Mouse (Mus musculus) intestine, postnatal 0 days (tissue): ENCODE data around the gene Gm3159. TPM values are rescaled to one million over a fixed set of nuclear protein-coding genes. Genes with fewer than 3 reads are reported as not detected.
"Not testable (repeated sequence)": the region's sequence is repeated elsewhere in the genome, so short reads cannot be mapped to it uniquely, and the experiment has no call there.

Source experiments
- ATAC-seq: fragments of 200-750 bp; cut with Nextera tagmentation; 2 replicates; pipeline ENCODE4 v1.8.0; 2017; ENCODE audit warnings: mild to moderate bottlenecking, moderate TSS enrichment, moderate library complexity
- H3K27ac ChIP-seq: fragments of 300-500 bp; sonication (generic); 2 replicates; pipeline ENCODE4 v1.5.1; 2014; ENCODE audit warnings: mild to moderate bottlenecking, low read depth, low read length, moderate library complexity
- H3K27me3 ChIP-seq: fragments of 300-500 bp; sonication (generic); replicated peaks from 2 replicates; pipeline ENCODE4 v1.6.1; 2014; ENCODE audit warnings: low read length, mixed read lengths; ENCODE audit not compliant: control insufficient read depth, insufficient read depth
- H3K36me3 ChIP-seq: fragments of 300-500 bp; sonication (generic); 2 replicates; pipeline ENCODE4 v1.6.1; 2014; ENCODE audit warnings: mild to moderate bottlenecking, moderate library complexity; ENCODE audit not compliant: control insufficient read depth, insufficient read depth
- H3K4me1 ChIP-seq: fragments of 300-500 bp; sonication (generic); replicated peaks from 2 replicates; pipeline ENCODE4 v1.6.1; 2014; ENCODE audit warnings: antibody characterized with exemption, low read length, mixed read lengths; ENCODE audit not compliant: control insufficient read depth, insufficient read depth
- H3K4me2 ChIP-seq: fragments of 300-500 bp; sonication (generic); replicated peaks from 2 replicates; pipeline ENCODE4 v1.6.1; 2014; ENCODE audit warnings: low read depth, mild to moderate bottlenecking, moderate library complexity
- H3K4me3 ChIP-seq: fragments of 300-500 bp; sonication (generic); 2 replicates; pipeline ENCODE4 v1.5.1; 2014; ENCODE audit warnings: low read depth, low read length
- H3K9ac ChIP-seq: fragments of 300-500 bp; sonication (generic); 2 replicates; pipeline ENCODE4 v1.6.1; 2014; ENCODE audit warnings: mild to moderate bottlenecking, low read depth, low read length
- H3K9me3 ChIP-seq: fragments of 300-500 bp; sonication (generic); 2 replicates; pipeline ENCODE4 v1.6.1; 2016; ENCODE audit warnings: mixed run types; ENCODE audit not compliant: control insufficient read depth
- WGBS: fragments of 180-500 bp; shearing (Covaris S2); extraction: QIAGEN DNeasy Blood & Tissue Kit; methylation state at CpG from one replicate; pipeline ENCODE4 v1.1.7; 2014; 5-methylcytosine and 5-hydroxymethylcytosine counted together
- polyA plus RNA-seq: library from polyadenylated mRNA; unstranded; fragments of >200 nt; fragmentation: Nextera tagmentation; extraction: Ambion mirVana; gene quantifications from 2 replicates; pipeline ENCODE4 v1.2.1, GENCODE M21; 2015

Gm3159 gene
- polyA plus RNA-seq, 1 experiment from 2014 or later, result not detected

GRCm38 (mm10) chr14:4403840-4404239 is 6.5 kb downstream of the Gm3159 start:
- not testable (repeated sequence) for H3K27me3 ChIP-seq, H3K36me3 ChIP-seq, H3K4me2 ChIP-seq, H3K27ac ChIP-seq, H3K9ac ChIP-seq, H3K9me3 ChIP-seq, H3K4me3 ChIP-seq, ATAC-seq, H3K4me1 ChIP-seq

DNA sequence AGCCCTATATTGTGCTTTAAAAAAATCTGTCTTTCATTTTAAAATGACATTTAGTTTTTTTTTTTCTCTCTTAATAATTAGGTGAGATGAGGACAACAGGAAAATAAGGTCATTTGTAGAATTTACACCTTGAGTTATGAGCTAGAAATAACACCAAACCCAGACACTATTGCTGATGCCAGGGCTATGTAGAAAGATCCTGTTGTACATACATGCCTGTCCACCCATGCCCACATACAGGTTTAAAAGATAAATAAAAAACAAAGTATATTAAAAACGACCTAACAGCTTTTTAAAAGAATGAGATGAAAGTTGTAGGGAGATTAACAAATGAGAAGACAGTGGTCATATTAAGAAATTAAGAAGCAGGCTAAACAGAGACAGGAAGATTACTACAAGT is 12.6 kb downstream of the Gm3159 start:
- 45% methylated on average over 1 of the region's 1 CpGs for WGBS
- not testable (repeated sequence) for H3K4me3 ChIP-seq, H3K27ac ChIP-seq, H3K9me3 ChIP-seq, H3K36me3 ChIP-seq, H3K4me2 ChIP-seq, ATAC-seq, H3K4me1 ChIP-seq, H3K27me3 ChIP-seq, H3K9ac ChIP-seq

DNA sequence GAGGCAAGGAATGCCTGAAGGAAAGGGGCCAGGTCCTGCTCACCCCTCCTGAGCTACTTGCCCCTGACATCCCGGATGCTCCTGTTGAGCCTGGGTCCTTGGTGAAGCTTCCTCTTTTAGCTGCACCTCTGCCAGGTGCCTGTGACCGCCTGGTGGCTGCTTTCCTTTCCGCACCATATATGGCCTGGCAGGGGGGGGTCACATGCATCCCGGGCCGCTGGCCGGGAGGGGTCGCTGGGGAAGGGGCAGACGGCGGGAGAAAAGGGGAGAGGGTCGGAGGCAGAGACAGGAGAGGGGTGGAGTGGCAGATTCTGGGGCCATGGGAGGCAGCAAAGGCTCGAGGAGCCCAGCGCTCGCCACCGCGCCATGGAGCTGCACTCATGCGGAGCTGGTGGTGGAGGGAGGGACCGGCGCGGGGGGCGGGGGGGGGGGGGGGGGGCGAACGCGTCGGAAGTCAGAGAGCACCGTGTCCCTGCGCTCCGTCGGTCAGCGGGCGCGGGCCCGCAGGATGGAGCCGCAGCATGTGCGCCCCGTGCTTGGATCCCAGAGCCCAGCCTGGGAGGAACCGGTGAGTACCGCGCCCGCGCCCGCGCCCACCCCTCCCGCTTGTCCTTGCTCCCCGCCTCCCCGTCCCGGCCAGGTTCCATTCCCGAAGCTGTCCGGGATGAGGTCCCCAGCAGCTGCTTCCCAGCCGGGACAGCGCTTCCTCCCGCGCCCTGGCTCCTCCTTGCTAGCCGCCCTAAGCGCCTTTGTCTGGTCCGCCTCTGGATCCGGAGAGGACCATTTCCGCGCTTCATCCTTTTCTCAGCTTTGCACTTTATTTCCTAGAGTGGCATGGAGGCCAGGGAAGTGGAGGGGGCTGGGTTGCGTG is 17.9 kb downstream of the Gm3159 start, which contains the start of gene Gm3164:
Gm3164 (plus strand) TSS at position 484 of the 871 bp plus-strand sequence.
- H3K4me2 ChIP-seq, result peak within 1 kb of the TSS; percentile 41
- WGBS, result 2% methylated on average over 30 of the region's 59 CpGs
- not testable (repeated sequence) for H3K9ac ChIP-seq, H3K9me3 ChIP-seq, H3K27me3 ChIP-seq, H3K27ac ChIP-seq, ATAC-seq, H3K36me3 ChIP-seq, H3K4me1 ChIP-seq, H3K4me3 ChIP-seq

DNA sequence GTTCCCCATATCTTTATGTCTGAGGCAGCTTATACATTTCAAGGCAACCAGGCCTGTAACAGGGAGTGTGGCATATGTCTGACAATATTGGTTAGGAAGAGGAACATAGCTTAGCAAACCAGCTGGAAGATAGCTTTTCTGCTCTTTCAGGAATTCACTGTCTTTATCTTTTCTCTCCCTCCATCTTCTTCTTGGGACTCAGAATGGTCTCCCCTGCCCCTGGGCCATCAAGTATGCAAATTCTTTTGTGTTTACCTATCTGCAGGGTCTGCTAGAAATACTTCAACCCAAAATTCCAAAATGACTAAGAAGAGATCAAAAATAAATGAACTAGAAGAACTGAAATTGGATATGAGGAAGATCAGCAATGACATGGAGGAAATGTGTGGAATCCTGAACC is 33.4 kb downstream of the Gm3159 start, which contains the start of gene Gm3173:
Gm3173 (plus strand) TSS at position 301 of the 400 bp plus-strand sequence.
- not testable (repeated sequence) for H3K27me3 ChIP-seq, H3K9ac ChIP-seq, H3K4me3 ChIP-seq, H3K4me2 ChIP-seq, H3K9me3 ChIP-seq, H3K4me1 ChIP-seq, H3K27ac ChIP-seq, ATAC-seq, H3K36me3 ChIP-seq

Other genes starting within 250 kb of the Gm3159 start
- gene Gm3127, start 232.5 kb upstream of the Gm3159 start, polyA plus RNA-seq, result not detected in 2 replicates
- gene Gm2974, start 214.9 kb upstream of the Gm3159 start, polyA plus RNA-seq, result 0.21 TPM in 1 of 2 replicates, not detected in the other
- gene Gm3138, start 147.9 kb upstream of the Gm3159 start, polyA plus RNA-seq, result not detected in 2 replicates
- gene Gm3149, start 80.2 kb upstream of the Gm3159 start, polyA plus RNA-seq, result not detected in 2 replicates
- gene 2610042L04Rik, start 62.8 kb upstream of the Gm3159 start, polyA plus RNA-seq, result not detected in 2 replicates
- gene Gm3164, start 17.9 kb downstream of the Gm3159 start, polyA plus RNA-seq, result 0.18 TPM in 1 of 2 replicates, not detected in the other
- not detected in 2 replicates for gene Gm3173, start 33.5 kb downstream of the Gm3159 start, polyA plus RNA-seq
- gene Gm3182, start 84.2 kb downstream of the Gm3159 start, polyA plus RNA-seq, result not detected in 2 replicates
- gene Gm3047, start 157.9 kb downstream of the Gm3159 start, polyA plus RNA-seq, result not detected in 2 replicates
- gene Gm8159, start 234.8 kb downstream of the Gm3159 start, polyA plus RNA-seq, result not detected in 2 replicates